8 mouse cellular contexts compared by ENCODE assay signal in the genomic region with DNA sequence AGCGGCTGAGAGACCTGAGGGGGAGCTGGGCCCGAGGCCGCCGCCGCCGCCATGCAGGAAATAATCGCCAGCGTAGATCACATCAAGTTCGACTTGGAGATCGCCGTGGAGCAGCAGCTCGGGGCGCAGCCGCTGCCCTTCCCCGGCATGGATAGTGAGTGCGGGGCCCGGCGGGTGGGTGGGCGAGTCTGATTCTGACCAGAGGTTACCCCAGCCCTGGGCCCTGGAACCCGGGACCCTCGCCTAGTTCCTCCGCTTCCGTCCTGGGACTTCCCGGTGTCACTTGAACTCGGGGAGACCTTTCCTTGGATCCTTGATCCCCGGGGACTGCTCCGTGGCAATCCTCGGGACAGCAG. TPM values are rescaled to one million over a fixed set of nuclear protein-coding genes. Genes with fewer than 3 reads are reported as not detected.
DNase-seq lines count a peak whose midpoint lies in the region; ATAC-seq and TF ChIP-seq lines count a peak whose summit lies in the region.

No protein-coding gene starts in this region.

- H3K4me2 ChIP-seq in embryonic facial prominence, embryonic 14.5 days (ENCODE audit: low read depth, low read length) = peak overlapping the region; percentile 96
- peak overlapping the region; percentile 84 for H3K4me2 ChIP-seq in intestine, embryonic 16.5 days (ENCODE audit: low read depth, low read length)
- H3K4me2 ChIP-seq in neural tube, embryonic 13.5 days = peak overlapping the region; percentile 96

- peaks cover 53% of the 10 kb centered on the region for H3K36me3 ChIP-seq in embryonic facial prominence, embryonic 14.5 days (ENCODE audit: control insufficient read depth, insufficient read depth, low read length)
- peaks cover 4% of the 10 kb centered on the region; the same call in 1 of the 2 replicates for H3K36me3 ChIP-seq in intestine, embryonic 16.5 days (ENCODE audit: control insufficient read depth, insufficient read depth, low read length)
- H3K36me3 ChIP-seq in neural tube, embryonic 13.5 days = peaks cover 51% of the 10 kb centered on the region

- peak overlapping the region; percentile 96 for H3K27ac ChIP-seq in layer of hippocampus, adult 2 months
- peak overlapping the region; percentile 79 for H3K27ac ChIP-seq in embryonic facial prominence, embryonic 14.5 days (replicated peaks; ENCODE audit: low read depth, low read length)
- peak overlapping the region; percentile 62 for H3K27ac ChIP-seq in intestine, embryonic 16.5 days (ENCODE audit: low read length)
- peak overlapping the region; percentile 83 for H3K27ac ChIP-seq in neural tube, embryonic 13.5 days (replicated peaks)

- H3K9ac ChIP-seq in embryonic facial prominence, embryonic 14.5 days (ENCODE audit: low read depth, low read length) = peak overlapping the region; percentile 94
- H3K9ac ChIP-seq in intestine, embryonic 16.5 days (ENCODE audit: low read depth, low read length) = peak overlapping the region; percentile 93
- H3K9ac ChIP-seq in neural tube, embryonic 13.5 days = peak overlapping the region; percentile 92

- peak; percentile 36 for ATAC-seq in embryonic facial prominence, embryonic 14.5 days (ENCODE audit: low read depth)
- peak; percentile 25 for ATAC-seq in intestine, embryonic 16.5 days
- peak; percentile 64 for ATAC-seq in neural tube, embryonic 13.5 days (ENCODE audit: low read depth)

- no peaks in the 10 kb centered on the region for H3K9me3 ChIP-seq in embryonic facial prominence, embryonic 14.5 days (ENCODE audit: control insufficient read depth, low read length)
- H3K9me3 ChIP-seq in intestine, embryonic 16.5 days (ENCODE audit: control insufficient read depth, low read length) = no peaks in the 10 kb centered on the region
- H3K9me3 ChIP-seq in neural tube, embryonic 13.5 days = no peaks in the 10 kb centered on the region

- H3K4me1 ChIP-seq in embryonic facial prominence, embryonic 14.5 days (ENCODE audit: control insufficient read depth, insufficient read depth, low read length) = peaks cover 15% of the 10 kb centered on the region; the same call in 1 of the 2 replicates
- H3K4me1 ChIP-seq in intestine, embryonic 16.5 days (ENCODE audit: control insufficient read depth, insufficient read depth, low read length) = peaks cover 15% of the 10 kb centered on the region
- peaks cover 39% of the 10 kb centered on the region for H3K4me1 ChIP-seq in neural tube, embryonic 13.5 days (replicated peaks)

- 3% methylated on average over 10 of the region's 28 CpGs for WGBS in embryonic facial prominence, embryonic 14.5 days
- 0% methylated on average over 28 of the region's 28 CpGs for WGBS in intestine, embryonic 16.5 days
- WGBS in neural tube, embryonic 13.5 days = under 1% methylated on average over 28 of the region's 28 CpGs

- DNase-seq in layer of hippocampus, adult 2 months (ENCODE audit: low spot score in 2 of 2) = peak in 1 of 2 experiments; percentile 18
- no peak for DNase-seq in layer of hippocampus, adult 18-20 months (ENCODE audit: low spot score in 2 of 2)
- peak; percentile 40 for DNase-seq in embryonic facial prominence, embryonic 14.5 days (ENCODE audit: low spot score)
- no peak for DNase-seq in layer of hippocampus, postnatal 14 days (ENCODE audit: low spot score in 2 of 2)
- DNase-seq in spleen, postnatal 4 days (ENCODE audit: low spot score in 2 of 2) = no peak
- no peak for DNase-seq in cerebellum, adult 8-10 months

- H3K4me3 ChIP-seq in layer of hippocampus, adult 2 months = peak overlapping the region; percentile 88
- peak overlapping the region; percentile 93 for H3K4me3 ChIP-seq in embryonic facial prominence, embryonic 14.5 days (ENCODE audit: low read depth, low read length)
- H3K4me3 ChIP-seq in intestine, embryonic 16.5 days (ENCODE audit: low read length) = peak overlapping the region; percentile 91
- H3K4me3 ChIP-seq in neural tube, embryonic 13.5 days = peak overlapping the region; percentile 95

- no peaks in the 10 kb centered on the region for H3K27me3 ChIP-seq in embryonic facial prominence, embryonic 14.5 days (replicated peaks; ENCODE audit: control insufficient read depth, insufficient read depth, low read length)
- no peaks in the 10 kb centered on the region for H3K27me3 ChIP-seq in intestine, embryonic 16.5 days (replicated peaks; ENCODE audit: control insufficient read depth, insufficient read depth, low read length)
- no peaks in the 10 kb centered on the region for H3K27me3 ChIP-seq in neural tube, embryonic 13.5 days

- TF ChIP-seq CTCF in layer of hippocampus, adult 2 months (conservative IDR thresholded peaks at IDR 0.05) = no peak

RNA-seq across cellular contexts. Expression of a gene that starts 0.3 kb away (rescaled TPM):
- 10 to 100 TPM; 24.8 to 24.9 TPM for total RNA-seq in layer of hippocampus, adult 2 months (2021)
- 10 to 100 TPM; 23.5 to 23.8 TPM for total RNA-seq in layer of hippocampus, adult 18-20 months (2021)
- 25.1 and 26.5 TPM in 2 replicates for polyA plus RNA-seq in embryonic facial prominence, embryonic 14.5 days (2014; fragmentation: Nextera tagmentation; extraction: Ambion mirVana)
- polyA plus RNA-seq in intestine, embryonic 16.5 days (2015; fragmentation: Nextera tagmentation; extraction: Ambion mirVana) = 38.9 and 41.1 TPM in 2 replicates
- 47.7 and 48.9 TPM in 2 replicates for polyA plus RNA-seq in neural tube, embryonic 13.5 days (2015; fragmentation: Nextera tagmentation; extraction: Ambion mirVana)
- total RNA-seq in layer of hippocampus, postnatal 14 days (2021) = 10 to 100 TPM; 27.6 to 28.4 TPM

RNA-seq across cellular contexts. Expression of a gene that starts 0.4 kb away (rescaled TPM):
- 10 to 100 TPM; 21.8 to 24.9 TPM for total RNA-seq in layer of hippocampus, adult 2 months (2021)
- total RNA-seq in layer of hippocampus, adult 18-20 months (2021) = 10 to 100 TPM; 25.2 to 28.5 TPM
- polyA plus RNA-seq in embryonic facial prominence, embryonic 14.5 days (2014; fragmentation: Nextera tagmentation; extraction: Ambion mirVana) = 13.2 and 14.6 TPM in 2 replicates
- 14.7 and 15.8 TPM in 2 replicates for polyA plus RNA-seq in intestine, embryonic 16.5 days (2015; fragmentation: Nextera tagmentation; extraction: Ambion mirVana)
- polyA plus RNA-seq in neural tube, embryonic 13.5 days (2015; fragmentation: Nextera tagmentation; extraction: Ambion mirVana) = 18.8 and 20.9 TPM in 2 replicates
- total RNA-seq in layer of hippocampus, postnatal 14 days (2021) = 10 to 100 TPM; 14.1 to 15.2 TPM

RNA-seq across cellular contexts. Expression of a gene that starts 24.6 kb away (rescaled TPM):
- total RNA-seq in layer of hippocampus, adult 2 months (2021) = 100 to 1,000 TPM; 238 to 257 TPM
- 100 to 1,000 TPM; 241 to 256 TPM for total RNA-seq in layer of hippocampus, adult 18-20 months (2021)
- polyA plus RNA-seq in embryonic facial prominence, embryonic 14.5 days (2014; fragmentation: Nextera tagmentation; extraction: Ambion mirVana) = 511 and 592 TPM in 2 replicates
- polyA plus RNA-seq in intestine, embryonic 16.5 days (2015; fragmentation: Nextera tagmentation; extraction: Ambion mirVana) = 956 and 964 TPM in 2 replicates
- 763 and 785 TPM in 2 replicates for polyA plus RNA-seq in neural tube, embryonic 13.5 days (2015; fragmentation: Nextera tagmentation; extraction: Ambion mirVana)
- 100 to 1,000 TPM; 292 to 295 TPM for total RNA-seq in layer of hippocampus, postnatal 14 days (2021)

RNA-seq across cellular contexts. Expression of a gene that starts 27.1 kb away (rescaled TPM):
- total RNA-seq in layer of hippocampus, adult 2 months (2021) = 10 to 100 TPM; 67.4 to 73.4 TPM
- 10 to 100 TPM; 66.7 to 71.9 TPM for total RNA-seq in layer of hippocampus, adult 18-20 months (2021)
- 177 and 182 TPM in 2 replicates for polyA plus RNA-seq in embryonic facial prominence, embryonic 14.5 days (2014; fragmentation: Nextera tagmentation; extraction: Ambion mirVana)
- polyA plus RNA-seq in intestine, embryonic 16.5 days (2015; fragmentation: Nextera tagmentation; extraction: Ambion mirVana) = 166 and 178 TPM in 2 replicates
- 206 and 223 TPM in 2 replicates for polyA plus RNA-seq in neural tube, embryonic 13.5 days (2015; fragmentation: Nextera tagmentation; extraction: Ambion mirVana)
- total RNA-seq in layer of hippocampus, postnatal 14 days (2021) = 10 to 100 TPM; 78.1 to 85.5 TPM

RNA-seq across cellular contexts. Expression of a gene that starts 27.2 kb away (rescaled TPM):
- total RNA-seq in layer of hippocampus, adult 2 months (2021) = 10 to 100 TPM; 95.2 to 97.8 TPM
- 10 to 100 TPM; 88.5 to 94.7 TPM for total RNA-seq in layer of hippocampus, adult 18-20 months (2021)
- polyA plus RNA-seq in embryonic facial prominence, embryonic 14.5 days (2014; fragmentation: Nextera tagmentation; extraction: Ambion mirVana) = 84.2 and 97.1 TPM in 2 replicates
- polyA plus RNA-seq in intestine, embryonic 16.5 days (2015; fragmentation: Nextera tagmentation; extraction: Ambion mirVana) = 62.7 and 66.6 TPM in 2 replicates
- 108 and 123 TPM in 2 replicates for polyA plus RNA-seq in neural tube, embryonic 13.5 days (2015; fragmentation: Nextera tagmentation; extraction: Ambion mirVana)
- 100 to 1,000 TPM in 1 of 2 experiments, 10 to 100 TPM in 1; 99.5 to 114 TPM for total RNA-seq in layer of hippocampus, postnatal 14 days (2021)
